ENCODE assay signal across 17 mouse cellular contexts in genomic region chr14:18001886-18002285, GRCm38 (mm10).
A peak's percentile ranks its signal among the peaks of the same experiment; 100 is the strongest.
DNase-seq lines count a peak whose midpoint lies in the region; ATAC-seq lines count a peak whose summit lies in the region.
"Had no signal": no experiment of that assay in that cellular context is flagged by ENCODE, and none has a peak within 500 bp of the region (broad histone marks: within the 10 kb centered on the region; RNA-seq: fewer than 3 reads in every experiment).

No protein-coding gene starts in this region.

- no peaks in the 10 kb centered on the region for H3K27me3 ChIP-seq in heart, embryonic 10.5 days (ENCODE audit: insufficient read depth, poor library complexity, severe bottlenecking)
- no peaks in the 10 kb centered on the region for H3K27me3 ChIP-seq in neural tube, embryonic 15.5 days (replicated peaks)
- H3K27me3 ChIP-seq: limb, embryonic 15.5 days; megakaryocyte, embryonic 14.5 days had no signal

- peak; percentile 52 for DNase-seq in heart, adult 11 months
- no peak for DNase-seq in heart, adult 18-20 months
- DNase-seq in spleen, postnatal 36 days (ENCODE audit: low spot score in 2 of 2), result peak; percentile 20 to 29
- no peak for DNase-seq in spleen, adult 12 weeks (ENCODE audit: low spot score)
- DNase-seq in mesoderm, embryonic 11.5 days (ENCODE audit: low read depth, low spot score), result peak; percentile 4
- DNase-seq in ovary, postnatal 10 days (ENCODE audit: low spot score), result no peak
- DNase-seq in heart, embryonic 10.5 days (ENCODE audit: low spot score), result no peak
- DNase-seq: embryo, embryonic 11 days; gastrocnemius, postnatal 10 days; heart, postnatal 14 days; kidney, adult 11 months; right cerebral cortex, adult 18-20 months had no signal

- no peak overlapping the region for H3K9ac ChIP-seq in neural tube, embryonic 15.5 days (replicated peaks)
- H3K9ac ChIP-seq: limb, embryonic 15.5 days had no signal

- no peaks in the 10 kb centered on the region for H3K36me3 ChIP-seq in heart, embryonic 10.5 days
- no peaks in the 10 kb centered on the region for H3K36me3 ChIP-seq in neural tube, embryonic 15.5 days
- H3K36me3 ChIP-seq: forebrain, embryonic 10.5 days; limb, embryonic 15.5 days had no signal

- no peaks in the 10 kb centered on the region for H3K4me1 ChIP-seq in heart, embryonic 10.5 days
- no peaks in the 10 kb centered on the region for H3K4me1 ChIP-seq in neural tube, embryonic 15.5 days
- H3K4me1 ChIP-seq: forebrain, embryonic 10.5 days; limb, embryonic 15.5 days had no signal

- ATAC-seq in neural tube, embryonic 15.5 days (ENCODE audit: low FRiP score), result no peak

- H3K27ac ChIP-seq in heart, embryonic 10.5 days, result no peak overlapping the region
- H3K27ac ChIP-seq in neural tube, embryonic 15.5 days (replicated peaks), result no peak overlapping the region
- H3K27ac ChIP-seq: forebrain, embryonic 10.5 days; limb, embryonic 15.5 days; stomach, postnatal 0 days had no signal

- H3K4me3 ChIP-seq in heart, embryonic 10.5 days, result no peak overlapping the region
- H3K4me3 ChIP-seq in neural tube, embryonic 15.5 days (replicated peaks), result no peak overlapping the region
- H3K4me3 ChIP-seq: forebrain, embryonic 10.5 days; limb, embryonic 15.5 days; megakaryocyte, embryonic 14.5 days had no signal

- no peak overlapping the region for H3K4me2 ChIP-seq in neural tube, embryonic 15.5 days
- H3K4me2 ChIP-seq: limb, embryonic 15.5 days had no signal

- 65% methylated on average over 2 of the region's 2 CpGs for WGBS in heart, embryonic 10.5 days
- whole genome bisulfite sequencing in neural tube, embryonic 15.5 days, result 75% methylated on average over 2 of the region's 2 CpGs

- no peaks in the 10 kb centered on the region for H3K9me3 ChIP-seq in heart, embryonic 10.5 days
- H3K9me3 ChIP-seq in neural tube, embryonic 15.5 days (replicated peaks), result no peaks in the 10 kb centered on the region
- H3K9me3 ChIP-seq: forebrain, embryonic 10.5 days; limb, embryonic 15.5 days; megakaryocyte, embryonic 14.5 days had no signal

Comparison
In these comparisons a context has a peak if more than half of its experiments do, and no peak if none do; other contexts are left out.
1. DNase-seq: peak in heart, adult 11 months (single experiment), spleen, postnatal 36 days (2 of 2) and mesoderm, embryonic 11.5 days (single experiment); none in heart, adult 18-20 months (0 of 2), spleen, adult 12 weeks (single experiment), ovary, postnatal 10 days (single experiment) and heart, embryonic 10.5 days (single experiment).